25 mouse cellular contexts compared by ENCODE assay signal in the genomic region with DNA sequence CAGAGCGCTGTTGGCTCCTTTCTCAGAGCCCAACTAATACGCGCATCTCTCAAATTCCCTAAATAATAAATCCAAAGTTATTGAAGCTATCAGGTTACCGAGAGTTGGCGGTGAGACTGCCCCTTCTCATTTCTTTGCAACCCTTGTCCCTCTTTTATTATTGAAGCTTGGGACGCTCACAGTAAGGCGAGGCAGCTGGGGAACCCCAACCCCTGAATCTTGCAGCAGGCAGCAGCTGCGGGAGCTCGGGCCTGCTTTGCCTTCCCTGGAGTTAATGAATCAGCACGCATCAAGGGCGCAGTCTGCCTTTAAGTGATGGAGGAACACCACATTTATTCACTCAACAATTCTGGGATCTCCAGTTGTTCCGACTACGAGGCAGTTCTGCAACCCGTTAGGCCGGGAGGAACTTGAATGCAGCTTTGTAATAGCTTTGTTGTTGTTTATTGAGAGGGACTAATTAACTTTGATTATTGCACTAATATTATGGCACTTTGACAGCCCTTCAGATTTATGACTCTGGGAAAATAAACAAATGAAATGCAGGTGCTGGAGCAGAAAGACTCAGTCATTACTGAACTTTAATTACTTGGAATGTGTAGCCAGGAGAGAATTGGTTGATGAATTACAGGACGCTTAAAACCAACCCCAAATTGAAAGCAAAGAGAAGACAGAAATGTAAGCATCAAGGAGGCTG.
A peak's percentile ranks its signal among the peaks of the same experiment; 100 is the strongest.
DNase-seq lines count a peak whose midpoint lies in the region; ATAC-seq and TF ChIP-seq lines count a peak whose summit lies in the region.
"Had no signal": no experiment of that assay in that cellular context is flagged by ENCODE, and none has a peak within 500 bp of the region (broad histone marks: within the 10 kb centered on the region; RNA-seq: fewer than 3 reads in every experiment).

No protein-coding gene starts in this region.

- H3K36me3 ChIP-seq in intestine, embryonic 15.5 days = no peaks in the 10 kb centered on the region
- H3K36me3 ChIP-seq in intestine, postnatal 0 days (ENCODE audit: control insufficient read depth, insufficient read depth) = no peaks in the 10 kb centered on the region
- no peaks in the 10 kb centered on the region for H3K36me3 ChIP-seq in neural tube, embryonic 13.5 days
- H3K36me3 ChIP-seq in limb, embryonic 11.5 days (ENCODE audit: control insufficient read depth, insufficient read depth, low read length) = no peaks in the 10 kb centered on the region
- H3K36me3 ChIP-seq: forebrain, embryonic 12.5 days; heart, embryonic 15.5 days; hindbrain, embryonic 15.5 days; limb, embryonic 15.5 days; liver, embryonic 15.5 days; midbrain, embryonic 12.5 days had no signal

- H3K4me1 ChIP-seq in intestine, embryonic 15.5 days (replicated peaks) = peaks cover 9% of the 10 kb centered on the region; the same call in 1 of the 2 replicates
- H3K4me1 ChIP-seq in intestine, postnatal 0 days (replicated peaks; ENCODE audit: control insufficient read depth, insufficient read depth, low read length) = no peaks in the 10 kb centered on the region
- peaks cover 33% of the 10 kb centered on the region for H3K4me1 ChIP-seq in neural tube, embryonic 13.5 days (replicated peaks)
- H3K4me1 ChIP-seq in limb, embryonic 11.5 days (ENCODE audit: control insufficient read depth, insufficient read depth, low read length) = peaks cover 20% of the 10 kb centered on the region
- H3K4me1 ChIP-seq: liver, embryonic 15.5 days had no signal

- no peak overlapping the region for H3K27ac ChIP-seq in intestine, embryonic 15.5 days
- no peak overlapping the region for H3K27ac ChIP-seq in intestine, postnatal 0 days (ENCODE audit: low read depth, low read length)
- peak overlapping the region; percentile 49; the same call in 1 of the 2 replicates for H3K27ac ChIP-seq in neural tube, embryonic 13.5 days (replicated peaks)
- no peak overlapping the region for H3K27ac ChIP-seq in limb, embryonic 11.5 days (replicated peaks; ENCODE audit: low read depth, low read length)
- H3K27ac ChIP-seq: forebrain, embryonic 12.5 days; heart, adult 2 months; heart, embryonic 15.5 days; hindbrain, embryonic 15.5 days; left cerebral cortex, adult 2 months; limb, embryonic 15.5 days; liver, embryonic 15.5 days; macrophage; midbrain, embryonic 12.5 days had no signal

- H3K4me3 ChIP-seq in intestine, embryonic 15.5 days (replicated peaks) = no peak overlapping the region
- no peak overlapping the region for H3K4me3 ChIP-seq in intestine, postnatal 0 days (ENCODE audit: low read depth, low read length)
- no peak overlapping the region for H3K4me3 ChIP-seq in neural tube, embryonic 13.5 days
- no peak overlapping the region for H3K4me3 ChIP-seq in limb, embryonic 11.5 days (ENCODE audit: low read depth, low read length)
- H3K4me3 ChIP-seq: forebrain, embryonic 12.5 days; heart, adult 2 months; heart, embryonic 15.5 days; hindbrain, embryonic 15.5 days; left cerebral cortex, adult 2 months; limb, embryonic 15.5 days; liver, embryonic 15.5 days; midbrain, embryonic 12.5 days had no signal

- no peaks in the 10 kb centered on the region for H3K27me3 ChIP-seq in intestine, embryonic 15.5 days (replicated peaks)
- no peaks in the 10 kb centered on the region for H3K27me3 ChIP-seq in intestine, postnatal 0 days (replicated peaks; ENCODE audit: control insufficient read depth, insufficient read depth, low read length)
- no peaks in the 10 kb centered on the region; the same call in 1 of the 2 replicates for H3K27me3 ChIP-seq in neural tube, embryonic 13.5 days
- no peaks in the 10 kb centered on the region for H3K27me3 ChIP-seq in limb, embryonic 11.5 days (ENCODE audit: control insufficient read depth, insufficient read depth, low read length)
- H3K27me3 ChIP-seq: heart, embryonic 15.5 days; hindbrain, embryonic 15.5 days; liver, embryonic 15.5 days; midbrain, embryonic 12.5 days had no signal

- no peak for TF ChIP-seq CTCF in intestine, postnatal 0 days (IDR thresholded peaks at IDR 0.05; ENCODE audit: low read depth)

- H3K4me2 ChIP-seq in intestine, embryonic 15.5 days (replicated peaks) = no peak overlapping the region
- no peak overlapping the region for H3K4me2 ChIP-seq in intestine, postnatal 0 days (replicated peaks; ENCODE audit: low read depth)
- H3K4me2 ChIP-seq in neural tube, embryonic 13.5 days = no peak overlapping the region
- H3K4me2 ChIP-seq in limb, embryonic 11.5 days (ENCODE audit: low read depth, severe bottlenecking) = no peak overlapping the region
- H3K4me2 ChIP-seq: forebrain, embryonic 12.5 days; heart, embryonic 15.5 days; hindbrain, embryonic 15.5 days; limb, embryonic 15.5 days; liver, embryonic 15.5 days; midbrain, embryonic 12.5 days had no signal

- H3K9me3 ChIP-seq in intestine, embryonic 15.5 days = no peaks in the 10 kb centered on the region
- H3K9me3 ChIP-seq in intestine, postnatal 0 days (ENCODE audit: control insufficient read depth) = no peaks in the 10 kb centered on the region
- no peaks in the 10 kb centered on the region for H3K9me3 ChIP-seq in neural tube, embryonic 13.5 days
- no peaks in the 10 kb centered on the region for H3K9me3 ChIP-seq in limb, embryonic 11.5 days (ENCODE audit: control insufficient read depth, low read length)
- H3K9me3 ChIP-seq: forebrain, embryonic 12.5 days; G1E; heart, embryonic 15.5 days; hindbrain, embryonic 15.5 days; limb, embryonic 15.5 days; liver, embryonic 15.5 days; midbrain, embryonic 12.5 days had no signal

- 43% methylated on average over 16 of the region's 16 CpGs for WGBS in intestine, embryonic 15.5 days
- WGBS in intestine, postnatal 0 days = 43% methylated on average over 16 of the region's 16 CpGs
- WGBS in neural tube, embryonic 13.5 days = 24% methylated on average over 16 of the region's 16 CpGs
- WGBS in limb, embryonic 11.5 days = 10% methylated on average over 16 of the region's 16 CpGs

- H3K9ac ChIP-seq in intestine, embryonic 15.5 days = no peak overlapping the region
- H3K9ac ChIP-seq in intestine, postnatal 0 days (ENCODE audit: low read depth, low read length) = no peak overlapping the region
- H3K9ac ChIP-seq in neural tube, embryonic 13.5 days = no peak overlapping the region
- H3K9ac ChIP-seq in limb, embryonic 11.5 days (ENCODE audit: low read length) = no peak overlapping the region
- H3K9ac ChIP-seq: forebrain, embryonic 12.5 days; heart, embryonic 15.5 days; hindbrain, embryonic 15.5 days; limb, embryonic 15.5 days; liver, embryonic 15.5 days; midbrain, embryonic 12.5 days had no signal

- DNase-seq in neural tube, embryonic 10.5 days (ENCODE audit: extremely low spot score, low spot score) = no peak
- peak; percentile 65 for DNase-seq in limb, embryonic 11.5 days (ENCODE audit: low spot score)
- no peak for DNase-seq in layer of hippocampus, postnatal 10 days (ENCODE audit: low spot score in 2 of 2)
- no peak for DNase-seq in cerebellum, postnatal 36 days
- DNase-seq: adrenal gland, postnatal 25 days; cerebellum, adult 11-12 months; cerebellum, postnatal 14 days; embryo, embryonic 11 days; gastrocnemius, postnatal 14 days; heart, adult 2 months; heart, postnatal 4 days; right cerebral cortex, postnatal 4 days; thymus, postnatal 14 days had no signal

- peak; percentile 34; the same call in 1 of the 2 replicates for ATAC-seq in intestine, embryonic 15.5 days
- ATAC-seq in intestine, postnatal 0 days = no peak
- ATAC-seq in neural tube, embryonic 13.5 days (ENCODE audit: low read depth) = no peak
- ATAC-seq in limb, embryonic 11.5 days (ENCODE audit: insufficient number of reproducible peaks, low FRiP score, low TSS enrichment, low read depth) = peak; percentile 72; the same call in 1 of the 2 replicates

Comparison
In these comparisons a context has a peak if more than half of its experiments do, and no peak if none do; other contexts are left out.
1. ATAC-seq: peak in intestine, embryonic 15.5 days (single experiment) and limb, embryonic 11.5 days (single experiment); none in intestine, postnatal 0 days (single experiment) and neural tube, embryonic 13.5 days (single experiment).